Mouse (Mus musculus) T-helper 17 cell (primary cell): ENCODE data around the gene Errfi1.

Experiments
- in situ Hi-C, 2 experiments: fragments of 300-600 bp; cut with MboI, MseI; formaldehyde crosslinking; loops; 1 replicate in 1 of 2; 2 replicates in 1 of 2; pipeline ENCODE4 v1.15.1; 2025; ENCODE audit warnings: high pct_unique_total_duplicates in 2 of 2

Errfi1 gene

GRCm38 (mm10) chr4:150846316-150846715, 7.4 kb upstream of the Errfi1 start:
- in situ Hi-C loops: no loop called here

DNA sequence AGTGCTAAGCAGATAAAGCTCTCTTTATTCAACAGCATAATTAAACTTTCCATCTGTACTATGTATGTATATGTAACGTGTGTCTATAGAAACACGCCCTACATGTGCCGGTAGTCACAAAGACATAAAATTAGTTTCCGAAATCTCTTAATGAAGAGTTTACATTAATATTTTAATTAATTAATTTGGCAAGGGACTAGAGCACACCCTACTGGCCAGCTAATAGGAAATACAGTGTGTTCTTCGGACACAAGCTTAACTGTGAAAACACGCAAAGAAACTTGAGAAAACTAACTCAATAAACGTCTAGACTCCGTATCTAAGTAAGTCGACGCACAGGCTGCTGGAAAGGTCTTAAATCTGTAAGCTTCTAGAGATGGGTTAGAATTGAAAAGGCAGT, 3.8 kb upstream of the Errfi1 start:
- in situ Hi-C loops: loop anchor here in 1 of 2 experiments (5.0 kb wide), 1 partner anchor 42 kb away; no protein-coding TSS in a partner anchor

DNA sequence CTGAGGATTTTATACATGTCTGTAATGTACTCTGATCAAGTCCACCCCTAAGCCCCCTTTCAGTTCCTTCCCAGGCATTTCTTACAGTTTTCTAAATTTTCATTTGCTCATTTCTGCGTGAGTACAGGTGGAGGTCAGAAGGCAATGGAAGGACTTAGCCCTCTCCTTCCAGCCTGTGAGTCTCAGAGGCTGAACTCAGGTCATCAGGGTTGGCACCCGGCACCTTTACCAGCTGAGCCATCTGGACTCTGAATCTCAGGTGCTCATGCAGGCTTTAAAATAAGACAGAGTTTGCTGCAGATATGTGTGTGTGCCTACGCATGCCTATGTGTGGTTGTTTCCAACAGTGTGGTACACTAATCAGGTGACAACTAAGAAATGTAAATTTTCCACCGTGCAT, 2.8 kb upstream of the Errfi1 start:
- in situ Hi-C loops: loop anchor here in 1 of 2 experiments (5.0 kb wide), 1 partner anchor 41 kb away; no protein-coding TSS in a partner anchor

- in situ Hi-C loops: loop anchor here in 1 of 2 experiments (5.0 kb wide), 1 partner anchor 40 kb away; no protein-coding TSS in a partner anchor
These were observed 1.7 kb upstream of the Errfi1 start for GRCm38 (mm10) chr4:150852045-150852444.

- in situ Hi-C loops: loop anchor here in 1 of 2 experiments (5.0 kb wide), 1 partner anchor 40 kb away; no protein-coding TSS in a partner anchor
These were observed 1.2 kb upstream of the Errfi1 start for GRCm38 (mm10) chr4:150852479-150852878.

- in situ Hi-C loops: loop anchor here in 1 of 2 experiments (5.0 kb wide), 1 partner anchor 37 kb away; no protein-coding TSS in a partner anchor
These were observed 1.1 kb downstream of the Errfi1 start for GRCm38 (mm10) chr4:150854839-150855246.

GRCm38 (mm10) chr4:150855346-150855745, 1.6 kb downstream of the Errfi1 start:
- in situ Hi-C loops: no loop called here

DNA sequence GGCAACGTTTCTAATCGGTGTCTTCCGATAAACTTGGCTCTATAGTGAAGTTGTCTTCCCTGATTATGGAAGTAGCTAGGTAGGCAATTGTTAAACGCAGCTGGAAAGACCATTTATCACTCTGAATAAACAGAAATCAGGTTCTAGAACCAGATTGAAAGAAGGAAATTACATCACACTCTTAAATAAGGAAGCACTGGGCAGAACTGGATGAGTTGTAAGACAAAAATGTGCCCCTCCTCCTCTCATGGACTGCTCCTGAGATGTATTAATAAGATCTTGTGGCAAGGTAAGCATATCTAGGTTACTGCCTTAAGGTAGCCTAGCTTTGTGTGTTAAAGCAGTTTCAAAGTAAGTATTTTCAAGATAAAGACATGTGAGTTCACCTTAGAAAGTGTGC, 6.8 kb downstream of the Errfi1 start:
- in situ Hi-C loops: loop anchor here in 1 of 2 experiments (10.0 kb wide), 1 partner anchor 196 kb away; no protein-coding TSS in a partner anchor

DNA sequence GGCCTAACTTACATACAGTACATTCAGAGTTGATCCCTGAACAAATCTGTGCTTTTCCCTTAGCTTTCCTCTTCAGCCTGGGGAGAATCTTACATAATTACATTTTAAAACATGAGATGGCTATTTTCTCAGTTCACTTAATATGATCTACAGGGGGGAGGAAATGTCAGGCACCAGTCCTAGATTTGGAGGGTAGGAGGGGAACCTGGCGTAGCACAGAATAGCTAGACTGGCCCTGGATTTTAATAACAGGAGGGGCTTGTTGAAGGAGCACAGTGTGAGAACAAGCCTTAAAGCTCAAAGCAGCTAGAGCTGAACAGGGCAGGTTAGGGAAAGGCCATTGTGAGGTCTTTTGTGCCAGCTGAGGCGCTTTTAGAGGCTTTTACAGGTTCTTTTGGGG, 7.4 kb downstream of the Errfi1 start:
- in situ Hi-C loops: loop anchor here in 1 of 2 experiments (10.0 kb wide), 1 partner anchor 196 kb away; no protein-coding TSS in a partner anchor

GRCm38 (mm10) chr4:150862626-150863375, 9.1 kb downstream of the Errfi1 start:
- in situ Hi-C loops: loop anchor here in 1 of 2 experiments (10.0 kb wide), 1 partner anchor 198 kb away; no protein-coding TSS in a partner anchor

DNA sequence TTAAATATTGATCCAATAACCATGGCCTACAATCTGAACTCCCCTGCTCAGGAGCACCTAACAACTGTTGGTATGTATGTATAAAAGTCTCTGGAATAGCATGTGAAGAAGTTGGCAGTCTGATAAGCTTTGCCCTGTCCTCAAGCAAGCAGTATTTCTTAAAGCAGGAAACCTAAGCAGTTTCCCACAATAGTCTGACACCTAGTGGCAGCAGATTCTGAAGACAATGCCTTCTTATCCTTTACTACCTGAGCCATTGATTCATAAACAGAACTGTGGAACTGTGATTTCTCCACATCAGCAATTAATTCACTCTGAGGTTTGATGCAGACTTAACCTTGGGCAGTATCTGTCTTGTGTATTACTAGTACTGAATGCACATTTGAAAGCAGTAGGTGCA, 11.7 kb downstream of the Errfi1 start:
- in situ Hi-C loops: loop anchor here in 1 of 2 experiments (10.0 kb wide), 1 partner anchor 201 kb away; no protein-coding TSS in a partner anchor

DNA sequence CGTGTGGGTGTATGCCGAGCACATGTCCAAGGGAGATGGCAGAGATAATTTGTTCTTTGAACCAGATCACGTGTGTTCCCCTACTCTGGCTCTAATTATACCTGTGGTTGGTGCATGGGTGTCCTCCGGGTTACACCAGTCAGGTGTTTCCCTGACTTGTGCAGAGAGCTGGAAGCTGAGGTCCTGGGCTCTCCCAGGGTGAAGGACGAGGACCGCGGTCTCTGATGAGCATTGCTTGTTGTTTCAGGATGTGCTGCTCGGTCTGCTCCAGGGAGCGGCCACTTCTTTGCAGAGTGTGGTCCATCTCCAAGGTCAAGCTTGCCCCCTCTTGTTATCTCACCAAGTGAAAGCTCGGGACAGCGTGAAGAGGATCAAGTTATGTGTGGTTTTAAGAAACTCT, 12.3 kb downstream of the Errfi1 start:
- in situ Hi-C loops: loop anchor here in 1 of 2 experiments (10.0 kb wide), 1 partner anchor 201 kb away; no protein-coding TSS in a partner anchor

DNA sequence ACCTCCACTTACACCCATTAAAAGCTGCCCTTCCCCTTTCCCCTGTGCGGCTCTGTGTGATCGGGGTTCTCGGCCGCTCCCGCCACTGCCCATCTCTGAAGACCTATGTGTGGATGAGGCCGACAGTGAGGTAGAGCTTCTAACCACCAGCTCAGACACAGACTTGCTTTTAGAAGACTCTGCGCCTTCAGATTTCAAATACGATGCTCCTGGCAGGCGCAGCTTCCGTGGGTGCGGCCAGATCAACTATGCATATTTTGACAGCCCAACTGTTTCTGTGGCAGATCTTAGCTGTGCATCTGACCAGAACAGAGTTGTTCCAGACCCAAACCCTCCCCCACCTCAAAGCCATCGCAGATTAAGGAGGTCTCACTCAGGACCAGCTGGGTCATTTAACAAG, 12.8 kb downstream of the Errfi1 start:
- in situ Hi-C loops: loop anchor here in 1 of 2 experiments (10.0 kb wide), 1 partner anchor 202 kb away; no protein-coding TSS in a partner anchor

DNA sequence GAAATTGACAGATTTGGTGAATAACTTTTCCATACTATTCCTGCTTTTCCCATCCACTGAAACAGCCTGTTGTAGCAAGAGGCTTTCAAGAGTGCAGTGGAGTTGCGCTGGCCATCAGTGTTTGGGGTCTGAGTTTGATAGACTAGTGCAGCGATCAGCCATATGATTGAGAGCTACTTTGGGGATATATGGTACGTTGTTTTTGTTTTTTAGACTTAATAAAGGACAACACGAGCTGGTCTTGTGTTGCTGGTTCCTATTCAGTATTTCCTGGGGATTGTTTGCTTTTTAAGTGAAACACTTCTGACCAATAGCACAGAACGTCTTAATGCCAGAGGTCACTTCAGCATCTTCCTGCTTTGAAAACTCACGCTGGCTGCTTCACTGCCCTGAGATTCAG, 14.4 kb downstream of the Errfi1 start:
- in situ Hi-C loops: loop anchor here in 1 of 2 experiments (10.0 kb wide), 1 partner anchor 203 kb away; no protein-coding TSS in a partner anchor

GRCm38 (mm10) chr4:150868859-150869258, 15.1 kb downstream of the Errfi1 start:
- in situ Hi-C loops: loop anchor here in 1 of 2 experiments (10.0 kb wide), 1 partner anchor 204 kb away; no protein-coding TSS in a partner anchor

GRCm38 (mm10) chr4:150869276-150870197, 15.8 kb downstream of the Errfi1 start:
- in situ Hi-C loops: loop anchor here (5.0 to 10.0 kb wide), 2 partner anchors 97 to 205 kb away; no protein-coding TSS in a partner anchor

GRCm38 (mm10) chr4:150870963-150871391, 17.3 kb downstream of the Errfi1 start:
- in situ Hi-C loops: loop anchor here in 1 of 2 experiments (5.0 kb wide), 1 partner anchor 99 kb away; no protein-coding TSS in a partner anchor

DNA sequence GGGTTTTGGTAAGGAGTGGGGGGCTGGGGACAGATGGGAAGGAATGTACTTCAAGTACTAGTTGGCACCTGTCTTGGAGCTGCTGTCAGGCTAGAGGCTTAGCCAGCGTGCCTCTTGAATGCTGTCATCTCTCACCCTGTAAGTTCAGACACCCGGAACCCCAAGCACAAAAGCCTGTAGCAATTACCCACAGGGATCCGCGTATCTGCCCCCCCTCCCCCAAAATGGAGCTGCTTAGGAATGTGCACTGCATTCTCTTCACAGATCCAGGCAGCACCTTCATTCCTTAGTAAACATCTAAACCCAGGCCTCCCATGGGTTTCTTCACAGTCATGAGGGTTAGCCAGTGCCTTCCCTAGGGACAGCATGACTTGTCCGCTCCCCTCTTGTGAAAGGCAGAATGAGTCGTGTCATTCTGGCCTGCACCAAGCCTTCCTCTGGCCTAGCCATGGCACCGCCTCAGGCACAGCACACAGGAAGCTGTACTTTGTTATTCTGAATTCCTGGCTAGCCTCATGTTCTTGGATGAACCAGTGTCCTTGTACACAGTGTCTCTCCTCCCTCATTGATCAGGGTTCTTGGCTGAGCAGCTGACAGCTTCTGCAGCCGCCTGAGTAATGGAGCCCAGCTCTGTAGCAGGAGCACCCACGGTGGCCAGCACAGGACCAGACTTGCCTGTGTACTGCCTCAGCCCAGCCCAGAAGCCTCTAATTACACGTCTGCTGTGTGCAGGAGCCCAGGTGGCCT, 17.8 kb downstream of the Errfi1 start:
- in situ Hi-C loops: loop anchor here in 1 of 2 experiments (5.0 kb wide), 1 partner anchor 99 kb away; no protein-coding TSS in a partner anchor

DNA sequence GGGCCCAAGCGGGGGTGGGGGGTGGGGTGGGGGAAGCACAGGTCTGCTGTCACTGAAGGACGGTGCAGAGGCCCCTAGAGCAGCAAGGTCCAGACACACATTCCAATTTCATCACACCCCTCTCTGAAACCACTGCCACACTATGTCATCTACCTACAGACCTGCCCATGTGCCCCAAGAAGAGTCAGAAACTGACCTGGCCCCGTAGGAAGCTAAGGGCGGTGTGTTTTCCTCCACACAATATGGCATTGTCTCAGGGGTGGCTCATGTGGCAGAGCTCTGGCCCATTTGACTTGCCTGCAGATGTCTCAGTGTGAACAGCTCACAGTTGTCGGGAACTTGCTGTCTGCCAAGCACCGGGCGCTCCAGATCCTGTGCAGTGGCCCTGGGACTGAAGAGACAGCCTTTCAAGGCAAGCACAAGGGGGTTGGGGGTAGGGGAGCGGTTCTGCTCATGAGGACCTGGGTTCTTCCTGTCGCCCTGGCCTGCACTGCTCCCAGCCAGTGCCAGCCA, 18.5 kb downstream of the Errfi1 start:
- in situ Hi-C loops: loop anchor here in 1 of 2 experiments (5.0 kb wide), 1 partner anchor 100 kb away; no protein-coding TSS in a partner anchor

DNA sequence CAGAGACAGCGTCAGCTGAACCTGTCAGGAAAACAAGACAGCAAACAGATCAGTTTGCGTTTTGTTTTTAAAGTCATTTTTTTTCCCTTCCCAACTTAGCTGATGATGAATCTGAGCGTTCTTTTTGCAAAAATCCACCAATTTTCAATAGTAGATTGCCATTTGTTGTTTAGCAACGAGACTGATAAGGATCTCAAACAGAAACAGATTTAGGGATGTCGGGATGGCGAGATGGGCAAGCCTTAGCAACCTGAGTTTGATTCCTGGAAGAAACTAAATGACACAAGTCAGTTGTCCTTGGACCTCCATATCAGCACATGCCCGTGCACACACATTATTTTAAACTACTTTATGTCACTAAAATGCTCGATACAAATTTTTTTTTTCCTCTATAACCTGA, 19.0 kb downstream of the Errfi1 start:
- in situ Hi-C loops: loop anchor here in 1 of 2 experiments (5.0 kb wide), 1 partner anchor 100 kb away; no protein-coding TSS in a partner anchor
